Mouse (Mus musculus): ENCODE measurements around the gene Ccdc81. TPM values are rescaled to one million over a fixed set of nuclear protein-coding genes. Genes with fewer than 3 reads are reported as not detected.

Ccdc81 gene
- total and polyA plus RNA-seq, 3 experiments = not detected

DNA sequence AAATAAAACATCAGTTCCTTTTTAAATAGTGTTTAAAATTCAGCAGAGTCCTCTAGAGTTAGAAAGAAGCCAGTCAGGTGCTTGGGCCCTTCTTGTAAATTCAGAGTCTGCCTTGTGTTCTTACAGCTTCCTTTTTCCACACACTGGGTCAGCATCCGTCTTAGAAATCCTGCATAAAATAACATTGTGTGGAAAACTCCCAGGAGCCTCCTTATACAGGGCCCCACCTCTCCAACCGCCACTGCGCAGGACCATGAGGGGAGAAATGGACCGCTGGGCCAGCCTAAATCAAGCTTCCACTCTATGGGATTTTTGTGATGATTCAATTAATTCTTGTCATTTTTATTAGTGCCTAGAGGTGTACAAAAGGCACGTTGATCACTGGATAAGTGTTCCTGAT is 12.0 kb downstream of the Ccdc81 start:
- Histone ChIP-seq H3K4me1 (ENCODE audit: control insufficient read depth in 1 of 2, insufficient read depth in 2 of 2, low read length in 2 of 2) (no peaks in the 10 kb centered on the region), H3K27me3 (ENCODE audit: control insufficient read depth in 1 of 2, insufficient read depth in 2 of 2, low read length in 2 of 2) (peaks cover 0 to 2% of the 10 kb centered on the region in 2 experiments; a peak in 1 of 4 replicates), H3K9me3 (replicated peaks; ENCODE audit: insufficient read depth, low read length) (no peaks in the 10 kb centered on the region), H3K4me3 (ENCODE audit: control insufficient read depth in 1 of 2, insufficient read depth in 1 of 2, low read depth in 2 of 2, low read length in 2 of 2) (no peak overlapping the region), H3K9ac (ENCODE audit: control insufficient read depth, low read depth, low read length, poor library complexity, severe bottlenecking) (no peak overlapping the region), H3K27ac (ENCODE audit: control insufficient read depth, low read depth, low read length) (no peak overlapping the region), H3K36me3 (ENCODE audit: control insufficient read depth in 1 of 2, insufficient read depth in 2 of 2, low read length in 2 of 2) (no peaks in the 10 kb centered on the region), H3K79me2 (ENCODE audit: control insufficient read depth, insufficient read depth, low read length, poor library complexity) (no peaks in the 10 kb centered on the region)
- no peak for DNase-seq (ENCODE audit: low read depth, low spot score)
- TF ChIP-seq MYC (IDR thresholded peaks at IDR 0.05; ENCODE audit: low read depth, low read length) = no peak
- no peak for TF ChIP-seq MAZ (IDR thresholded peaks at IDR 0.05; ENCODE audit: low read depth, low read length)
- no peak for TF ChIP-seq NRF1 (IDR thresholded peaks at IDR 0.05; ENCODE audit: insufficient read depth, low read depth, low read length, poor library complexity, severe bottlenecking)
- TF ChIP-seq ELF1 (IDR thresholded peaks at IDR 0.05; ENCODE audit: low read depth, low read length) = no peak
- no peak for TF ChIP-seq ZMIZ1 (IDR thresholded peaks at IDR 0.05; ENCODE audit: low read depth, low read length)
- TF ChIP-seq ZC3H11A (IDR thresholded peaks at IDR 0.05; ENCODE audit: low read depth, low read length) = no peak
- no peak for TF ChIP-seq MXI1 (IDR thresholded peaks at IDR 0.05; ENCODE audit: low read depth, low read length)
- TF ChIP-seq EP300 (IDR thresholded peaks at IDR 0.05; ENCODE audit: low read depth in 1 of 2, low read length in 2 of 2) = no peak
- no peak for TF ChIP-seq ZNF384 (IDR thresholded peaks at IDR 0.05; ENCODE audit: low read depth, low read length)
- no peak for TF ChIP-seq MAX (IDR thresholded peaks at IDR 0.05; ENCODE audit: low read length)

DNA sequence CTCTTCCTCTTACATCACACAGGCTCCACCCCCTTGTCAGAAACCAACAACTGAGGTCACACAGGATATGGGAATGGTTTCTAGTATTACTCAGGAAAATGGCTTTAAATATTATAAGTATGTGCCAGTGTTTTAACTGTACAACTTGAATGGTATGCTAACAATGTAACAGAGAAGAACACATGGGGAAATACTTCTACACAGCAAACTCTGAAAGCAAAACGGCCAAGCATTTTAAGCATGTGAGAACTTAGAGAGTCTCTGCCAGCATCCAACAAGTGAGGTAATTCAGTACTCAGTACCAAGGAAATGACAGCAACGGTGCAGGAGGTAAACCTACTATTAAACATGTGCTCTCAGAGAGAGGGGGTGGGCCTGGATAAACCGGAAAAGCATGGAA is 18.9 kb downstream of the Ccdc81 start:
- Histone ChIP-seq H3K4me1 (ENCODE audit: control insufficient read depth in 1 of 2, insufficient read depth in 2 of 2, low read length in 2 of 2) (no peaks in the 10 kb centered on the region), H3K4me3 (ENCODE audit: control insufficient read depth in 1 of 2, insufficient read depth in 1 of 2, low read depth in 2 of 2, low read length in 2 of 2) (no peak overlapping the region), H3K36me3 (ENCODE audit: control insufficient read depth in 1 of 2, insufficient read depth in 2 of 2, low read length in 2 of 2) (no peaks in the 10 kb centered on the region), H3K9ac (ENCODE audit: control insufficient read depth, low read depth, low read length, poor library complexity, severe bottlenecking) (no peak overlapping the region), H3K79me2 (ENCODE audit: control insufficient read depth, insufficient read depth, low read length, poor library complexity) (no peaks in the 10 kb centered on the region), H3K9me3 (replicated peaks; ENCODE audit: insufficient read depth, low read length) (no peaks in the 10 kb centered on the region), H3K27ac (ENCODE audit: control insufficient read depth, low read depth, low read length) (no peak overlapping the region), H3K27me3 (ENCODE audit: control insufficient read depth in 1 of 2, insufficient read depth in 2 of 2, low read length in 2 of 2) (no peaks in the 10 kb centered on the region)
- no peak for TF ChIP-seq USF1 (IDR thresholded peaks at IDR 0.05; ENCODE audit: low read depth, low read length)
- no peak for TF ChIP-seq MAX (IDR thresholded peaks at IDR 0.05; ENCODE audit: low read length)
- no peak for TF ChIP-seq BHLHE40 (IDR thresholded peaks at IDR 0.05; ENCODE audit: borderline replicate concordance, low read depth, low read length)
- TF ChIP-seq ZKSCAN1 (IDR thresholded peaks at IDR 0.05; ENCODE audit: low read depth, low read length) = no peak
- no peak for TF ChIP-seq POLR2AphosphoS5 (IDR thresholded peaks at IDR 0.05; ENCODE audit: borderline replicate concordance, low read depth, low read length)
- no peak for TF ChIP-seq POLR2AphosphoS2 (IDR thresholded peaks at IDR 0.05; ENCODE audit: low read length)
- TF ChIP-seq ZMIZ1 (IDR thresholded peaks at IDR 0.05; ENCODE audit: low read depth, low read length) = no peak
- no peak for TF ChIP-seq NRF1 (IDR thresholded peaks at IDR 0.05; ENCODE audit: insufficient read depth, low read depth, low read length, poor library complexity, severe bottlenecking)
- TF ChIP-seq MEF2A (IDR thresholded peaks at IDR 0.05; ENCODE audit: extremely low read depth, insufficient replicate concordance, low read depth, low read length, poor library complexity, severe bottlenecking) = no peak
- no peak for TF ChIP-seq ETS1 (IDR thresholded peaks at IDR 0.05; ENCODE audit: low read depth, low read length)
- no peak for TF ChIP-seq MYB (IDR thresholded peaks at IDR 0.05; ENCODE audit: low read depth, low read length)
- DNase-seq (ENCODE audit: low read depth, low spot score) = no peak
